Mouse (Mus musculus) embryo, embryonic 10.5 days (tissue): ENCODE results near the gene Rassf4.

Source experiments
- DNase-seq: peaks from one replicate; pipeline ENCODE4 v3.0.0-alpha.2; 2015; ENCODE audit warnings: low spot score

Gene Rassf4

GRCm38 (mm10) chr6:116673471-116674282 lies at the start of gene Rassf4:
Gene Rassf4 (minus strand): TSS chr6:116673952.
- DNase-seq: peak; percentile 94

DNA sequence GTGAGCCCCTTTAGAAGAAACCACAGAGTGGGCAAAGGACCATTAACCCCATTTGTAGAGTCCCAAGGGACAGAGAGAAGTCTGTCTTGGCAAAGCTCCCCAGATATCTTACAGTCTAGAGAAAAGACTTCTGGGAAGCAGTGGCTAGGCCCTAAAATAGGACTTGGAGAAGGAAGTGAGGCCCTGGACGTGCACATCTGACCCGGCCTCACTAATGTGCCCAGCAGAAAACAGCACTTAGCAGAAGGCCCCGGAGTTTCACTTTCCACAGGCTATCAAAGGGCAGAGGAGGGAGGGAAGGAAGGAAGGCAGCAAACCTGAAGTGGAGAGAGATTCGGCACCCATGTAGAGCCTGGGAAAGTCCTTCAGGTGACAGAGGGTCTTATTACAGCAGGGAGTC lies 45.2 kb upstream of the Rassf4 start:
- no peak for DNase-seq

- DNase-seq: no peak
Measured at GRCm38 (mm10) chr6:116718361-116718760, 44.6 kb upstream of the Rassf4 start.

DNA sequence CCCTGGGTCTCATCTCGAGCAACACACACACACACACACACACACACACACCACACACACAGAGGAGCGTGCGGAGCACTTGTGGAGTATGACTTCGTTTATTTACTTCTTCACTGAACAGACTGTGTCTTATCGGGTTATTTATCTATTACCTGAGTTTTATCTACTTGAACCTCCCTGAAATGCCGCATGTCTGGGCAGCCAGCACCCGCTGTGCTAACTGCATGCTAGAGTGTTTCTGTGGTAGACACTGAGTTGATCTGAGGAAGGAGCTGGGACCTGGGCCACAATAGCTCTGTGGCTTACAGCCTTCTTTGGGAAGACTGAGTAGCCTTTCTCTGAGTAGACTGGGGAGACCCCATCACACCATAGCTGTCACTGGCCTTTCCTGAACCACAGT lies 44.1 kb upstream of the Rassf4 start:
- no peak for DNase-seq

- no peak for DNase-seq
Measured at GRCm38 (mm10) chr6:116716666-116717065, 42.9 kb upstream of the Rassf4 start, which contains the start of gene Tmem72. Gene Tmem72 (minus strand): TSS chr6:116716913.

GRCm38 (mm10) chr6:116715166-116715565 lies 41.4 kb upstream of the Rassf4 start:
- DNase-seq: no peak

- no peak for DNase-seq
Measured at GRCm38 (mm10) chr6:116714576-116714975, 40.8 kb upstream of the Rassf4 start.

- no peak for DNase-seq
Measured at GRCm38 (mm10) chr6:116713966-116714365, 40.2 kb upstream of the Rassf4 start.

GRCm38 (mm10) chr6:116712503-116712902 lies 38.8 kb upstream of the Rassf4 start:
- no peak for DNase-seq

- DNase-seq: peak; percentile 52
Measured at GRCm38 (mm10) chr6:116712062-116712461, 38.3 kb upstream of the Rassf4 start.

GRCm38 (mm10) chr6:116704320-116704719 lies 30.6 kb upstream of the Rassf4 start:
- no peak for DNase-seq

DNA sequence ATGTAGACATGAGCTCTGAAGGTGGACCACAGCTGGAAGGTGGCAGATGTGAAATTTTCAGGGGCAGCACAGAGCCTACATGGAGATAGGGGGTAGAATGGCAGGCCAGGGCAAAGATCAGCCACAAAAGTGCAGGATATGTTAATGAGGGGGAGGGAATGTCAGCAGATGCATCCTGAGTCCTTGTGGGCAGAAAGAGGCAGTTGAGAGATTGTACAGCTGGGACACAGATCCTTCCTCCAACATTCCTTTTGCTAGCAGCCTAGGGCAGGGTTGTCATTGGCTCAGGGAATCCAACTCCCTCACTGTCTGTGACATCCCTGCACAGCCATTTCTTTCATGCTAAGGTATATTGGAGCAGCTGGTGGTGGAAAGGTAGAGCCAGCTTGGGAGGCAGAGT lies 27.1 kb upstream of the Rassf4 start:
- no peak for DNase-seq

GRCm38 (mm10) chr6:116697896-116698425 lies 24.2 kb upstream of the Rassf4 start:
- no peak for DNase-seq

GRCm38 (mm10) chr6:116697413-116697812 lies 23.7 kb upstream of the Rassf4 start:
- DNase-seq: no peak

GRCm38 (mm10) chr6:116694346-116694745 lies 20.6 kb upstream of the Rassf4 start:
- DNase-seq: no peak

- DNase-seq: no peak
Measured at GRCm38 (mm10) chr6:116693639-116694038, 19.9 kb upstream of the Rassf4 start.

DNA sequence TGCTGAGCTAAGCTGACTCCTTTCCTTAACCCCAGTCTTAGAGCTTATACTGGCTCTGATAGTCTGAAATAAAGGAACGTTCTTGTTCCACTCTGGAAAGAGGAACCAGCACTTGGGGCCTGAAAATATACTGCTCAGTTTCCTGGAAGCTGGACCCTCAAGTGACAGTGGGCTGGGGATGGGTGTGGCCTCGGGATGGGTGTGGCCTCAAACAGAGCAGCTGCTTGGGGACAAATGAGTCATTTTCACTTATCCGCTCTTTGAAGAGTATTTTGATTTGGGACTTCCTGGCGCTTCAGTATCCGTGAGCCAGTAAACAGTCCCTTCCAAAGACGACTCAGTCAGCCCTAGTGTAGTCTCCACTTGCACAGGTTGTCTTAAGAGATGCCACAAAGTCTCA lies 8.6 kb upstream of the Rassf4 start:
- no peak for DNase-seq

DNA sequence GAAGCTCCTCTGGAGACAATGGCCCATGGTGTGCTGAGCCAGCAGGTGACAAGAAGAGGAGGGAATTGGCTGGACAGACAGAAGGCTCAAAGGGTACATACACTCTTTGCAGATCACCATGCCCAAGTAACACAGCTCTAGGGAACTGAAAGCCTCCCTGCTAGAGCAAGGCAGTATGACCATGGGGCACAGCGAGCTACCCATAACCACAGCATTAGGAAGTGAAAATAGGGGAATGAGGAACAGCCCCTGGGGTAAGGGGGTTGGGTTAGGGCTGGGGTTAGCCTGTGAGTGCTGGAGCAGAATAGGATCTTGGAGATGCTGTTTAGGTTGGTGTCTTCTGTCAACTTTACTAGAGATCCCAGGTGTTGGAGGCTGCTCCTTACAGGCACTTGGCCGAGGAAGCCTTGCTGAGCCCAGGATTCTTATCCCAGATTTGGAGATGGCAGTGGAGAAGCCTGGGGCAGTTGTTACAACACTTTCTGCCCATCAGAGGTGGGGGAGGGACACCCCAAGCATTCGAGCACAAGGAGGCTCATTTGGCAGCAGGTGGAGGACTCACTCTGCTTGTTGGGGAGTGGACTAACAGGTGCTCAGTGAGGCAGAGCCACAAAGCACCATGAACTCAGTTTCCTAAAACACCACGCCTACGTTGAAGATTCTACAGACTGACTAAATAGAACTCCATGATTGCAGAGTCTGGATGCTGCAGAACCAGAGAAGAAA lies 6.0 kb upstream of the Rassf4 start:
- no peak for DNase-seq

DNA sequence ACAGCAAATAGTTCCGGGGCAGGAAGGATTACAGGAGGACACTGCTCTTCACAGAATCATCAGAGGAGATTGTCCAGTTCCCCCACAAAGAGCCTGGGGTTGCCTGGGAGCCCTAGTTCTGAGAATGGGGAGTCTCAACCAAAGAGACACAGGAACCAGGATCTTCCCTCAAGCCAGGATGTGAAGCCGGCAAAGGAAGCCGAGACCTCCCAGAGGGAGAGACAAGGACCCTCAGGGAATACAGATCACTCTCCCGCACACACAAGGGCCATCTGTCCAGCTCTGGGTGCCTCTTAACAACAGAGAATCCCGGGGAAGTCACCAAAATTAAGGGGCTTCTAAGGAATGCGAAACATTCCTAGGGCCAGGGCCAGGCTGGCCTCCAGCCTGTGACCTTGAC lies 3.6 kb upstream of the Rassf4 start:
- no peak for DNase-seq

GRCm38 (mm10) chr6:116676355-116676913 lies 2.7 kb upstream of the Rassf4 start:
- DNase-seq: no peak

DNA sequence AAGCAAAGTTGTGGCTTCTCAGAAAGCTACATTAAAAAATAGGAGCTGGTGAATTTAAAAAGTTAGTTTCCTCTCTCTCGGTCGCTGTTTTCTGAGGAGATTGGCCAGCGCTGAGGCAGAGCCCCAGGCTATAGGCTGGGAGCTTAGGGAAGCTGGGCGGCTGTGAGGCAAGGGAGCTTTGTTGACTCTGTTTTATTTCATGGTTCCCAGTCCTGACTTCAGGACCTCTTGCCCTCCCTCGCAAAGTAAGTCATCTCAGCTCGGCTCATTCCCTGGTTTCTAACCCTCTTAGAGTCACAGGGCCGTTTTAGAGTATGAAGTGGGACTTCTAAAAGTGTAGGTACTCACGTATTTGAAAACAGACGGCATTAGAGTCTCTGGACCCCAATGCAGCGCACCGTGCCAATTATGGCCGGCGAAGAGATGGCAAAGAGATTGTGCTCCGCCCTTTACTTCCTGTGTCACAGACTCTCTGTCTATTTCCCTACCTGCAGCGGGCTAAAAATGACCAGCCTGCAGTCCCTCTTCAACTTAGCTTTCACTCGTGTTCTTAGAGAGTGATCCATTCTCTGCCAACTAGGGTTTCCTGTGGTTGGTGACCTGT lies 633 bp upstream of the Rassf4 start:
- DNase-seq: no peak

DNA sequence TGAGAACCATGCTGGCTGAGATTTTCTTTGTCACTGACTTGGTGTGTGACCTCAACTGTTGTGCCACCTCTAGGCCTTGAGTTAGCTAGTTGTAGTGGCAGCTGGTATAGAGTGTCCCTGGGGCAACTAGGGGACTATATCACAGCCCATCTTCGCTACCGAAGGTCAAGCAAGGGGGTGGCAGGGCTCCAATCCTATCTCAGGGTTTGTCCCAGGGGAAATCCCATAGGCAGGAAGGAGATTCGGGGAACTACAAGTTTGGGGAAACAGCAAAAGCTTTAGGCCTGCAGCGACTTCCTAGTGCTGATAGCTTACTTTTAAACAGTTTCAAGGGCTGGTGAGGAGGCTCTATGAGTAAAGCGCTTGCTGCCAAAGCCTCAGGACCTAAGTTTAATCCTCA lies 1.4 kb downstream of the Rassf4 start:
- peak; percentile 23 for DNase-seq
